Mouse (Mus musculus) kidney, embryonic 14.5 days (tissue): ENCODE results near the gene Prkag2. TPM values are rescaled to one million over a fixed set of nuclear protein-coding genes. Genes with fewer than 3 reads are reported as not detected.
A peak's percentile ranks its signal among the peaks of the same experiment; 100 is the strongest.

Experiments used
- ATAC-seq: fragments of 200-750 bp; cut with Nextera tagmentation; 2 replicates; pipeline ENCODE4 v1.8.0; 2017; ENCODE audit warnings: moderate number of reproducible peaks, mild to moderate bottlenecking, moderate TSS enrichment, moderate library complexity; ENCODE audit not compliant: low FRiP score, low TSS enrichment
- H3K27ac ChIP-seq: fragments of 300-500 bp; sonication (generic); 2 replicates; pipeline ENCODE4 v1.5.1; 2014; ENCODE audit warnings: low read depth, mild to moderate bottlenecking, low read length, moderate library complexity, mixed read lengths
- H3K27me3 ChIP-seq: fragments of 300-500 bp; sonication (generic); 2 replicates; pipeline ENCODE4 v1.6.1; 2014; ENCODE audit warnings: mild to moderate bottlenecking, low read length; ENCODE audit not compliant: control insufficient read depth, insufficient read depth
- H3K36me3 ChIP-seq: fragments of 300-500 bp; sonication (generic); 2 replicates; pipeline ENCODE4 v1.6.1; 2014; ENCODE audit warnings: low read length, mixed read lengths; ENCODE audit not compliant: control insufficient read depth, insufficient read depth
- H3K4me1 ChIP-seq: fragments of 300-500 bp; sonication (generic); 2 replicates; pipeline ENCODE4 v1.6.1; 2014; ENCODE audit warnings: low read length, mixed read lengths; ENCODE audit not compliant: control insufficient read depth, insufficient read depth
- H3K4me2 ChIP-seq: fragments of 300-500 bp; sonication (generic); replicated peaks from 2 replicates; pipeline ENCODE4 v1.6.1; 2014; ENCODE audit warnings: low read depth, mild to moderate bottlenecking, low read length
- H3K4me3 ChIP-seq: fragments of 300-500 bp; sonication (generic); 2 replicates; pipeline ENCODE4 v1.5.1; 2014; ENCODE audit warnings: mild to moderate bottlenecking, low read length
- H3K9ac ChIP-seq: fragments of 300-500 bp; sonication (generic); 2 replicates; pipeline ENCODE4 v1.6.1; 2014; ENCODE audit warnings: low read depth, mild to moderate bottlenecking, low read length, moderate library complexity
- H3K9me3 ChIP-seq: fragments of 300-500 bp; sonication (generic); 2 replicates; pipeline ENCODE4 v1.6.1; 2016; ENCODE audit warnings: low read length; ENCODE audit not compliant: control insufficient read depth
- WGBS: fragments of 180-500 bp; shearing (Covaris S2); extraction: QIAGEN DNeasy Blood & Tissue Kit; methylation state at CpG from one replicate; pipeline ENCODE4 v1.1.7; 2014; 5-methylcytosine and 5-hydroxymethylcytosine counted together
- polyA plus RNA-seq: library from polyadenylated mRNA; unstranded; fragments of >200 nt; fragmentation: Nextera tagmentation; extraction: Ambion mirVana; gene quantifications from 2 replicates; pipeline ENCODE4 v1.2.1, GENCODE M21; 2014

The Prkag2 gene
- polyA plus RNA-seq, 1 experiment from 2014 or later, result 44.6 TPM

DNA sequence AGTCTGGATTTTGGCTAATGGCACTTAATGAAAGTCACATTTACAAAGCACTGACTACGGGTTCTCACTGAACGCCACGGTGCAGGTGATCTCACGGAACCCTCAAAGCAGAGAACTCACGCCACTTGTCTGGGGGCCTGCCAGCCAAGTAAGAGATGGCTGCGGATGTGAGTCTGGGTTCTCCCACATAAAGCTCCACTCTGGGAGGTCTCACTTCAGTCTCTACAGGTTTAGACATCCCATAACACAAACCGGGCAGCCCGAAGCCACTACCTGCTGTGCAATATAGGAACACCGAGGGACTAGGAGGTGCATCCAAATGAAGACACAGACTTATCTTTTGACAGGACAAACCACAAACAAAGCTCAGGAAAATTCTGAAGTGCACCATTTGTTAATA is 193.6 kb downstream of the Prkag2 start:
- H3K9me3 ChIP-seq, result no peaks in the 10 kb centered on the region
- 74% methylated on average over 9 of the region's 9 CpGs for WGBS
- ATAC-seq, result no peak
- peak overlapping the region; percentile 76 for H3K4me2 ChIP-seq
- H3K27ac ChIP-seq, result no peak overlapping the region
- no peaks in the 10 kb centered on the region for H3K4me1 ChIP-seq
- H3K9ac ChIP-seq, result no peak overlapping the region
- no peaks in the 10 kb centered on the region for H3K27me3 ChIP-seq
- H3K4me3 ChIP-seq, result peak overlapping the region; percentile 86; the same call in 1 of the 2 replicates
- peaks cover 3% of the 10 kb centered on the region; the same call in 1 of the 2 replicates for H3K36me3 ChIP-seq

GRCm38 (mm10) chr5:24904941-24905340 is 195.5 kb downstream of the Prkag2 start:
- Histone ChIP-seq H3K27me3 (no peaks in the 10 kb centered on the region), H3K27ac (no peak overlapping the region), H3K9me3 (no peaks in the 10 kb centered on the region), H3K36me3 (peaks cover 3% of the 10 kb centered on the region; the same call in 1 of the 2 replicates), H3K4me3 (no peak overlapping the region), H3K4me2 (no peak overlapping the region), H3K9ac (no peak overlapping the region), H3K4me1 (no peaks in the 10 kb centered on the region)
- no peak for ATAC-seq
- WGBS, result 87% methylated on average over 9 of the region's 9 CpGs

DNA sequence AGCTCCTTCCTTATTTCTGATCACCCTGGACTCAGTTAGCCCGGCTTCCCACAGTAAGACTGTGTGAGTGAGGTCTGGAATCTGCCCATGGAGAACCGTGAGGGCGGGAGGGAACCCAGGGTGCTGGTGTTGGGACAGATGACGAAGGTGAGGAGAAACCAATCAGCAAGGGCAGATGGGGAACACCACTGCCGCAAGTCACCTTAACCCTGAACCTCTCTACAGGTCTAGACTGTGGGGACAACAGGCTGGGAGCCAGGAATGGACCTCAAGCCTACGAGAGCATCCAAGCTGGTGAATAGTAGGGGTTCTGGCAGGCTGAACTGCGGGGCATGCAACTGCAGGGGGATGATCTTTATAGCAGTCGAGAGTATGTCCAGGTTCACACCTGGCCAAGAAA is 196.0 kb downstream of the Prkag2 start:
- no peak for ATAC-seq
- H3K4me3 ChIP-seq, result no peak overlapping the region
- 89% methylated on average over 8 of the region's 8 CpGs for WGBS
- H3K36me3 ChIP-seq, result peaks cover 3% of the 10 kb centered on the region; the same call in 1 of the 2 replicates
- H3K4me2 ChIP-seq, result no peak overlapping the region
- H3K27me3 ChIP-seq, result no peaks in the 10 kb centered on the region
- H3K9me3 ChIP-seq, result no peaks in the 10 kb centered on the region
- no peak overlapping the region for H3K9ac ChIP-seq
- H3K27ac ChIP-seq, result no peak overlapping the region
- H3K4me1 ChIP-seq, result no peaks in the 10 kb centered on the region

GRCm38 (mm10) chr5:24904001-24904400 is 196.4 kb downstream of the Prkag2 start:
- H3K36me3 ChIP-seq, result peaks cover 3% of the 10 kb centered on the region; the same call in 1 of the 2 replicates
- no peaks in the 10 kb centered on the region for H3K4me1 ChIP-seq
- 88% methylated on average over 4 of the region's 4 CpGs for WGBS
- no peak overlapping the region for H3K4me2 ChIP-seq
- no peaks in the 10 kb centered on the region for H3K9me3 ChIP-seq
- H3K4me3 ChIP-seq, result no peak overlapping the region
- no peak overlapping the region for H3K27ac ChIP-seq
- H3K27me3 ChIP-seq, result no peaks in the 10 kb centered on the region
- ATAC-seq, result no peak
- H3K9ac ChIP-seq, result no peak overlapping the region

GRCm38 (mm10) chr5:24902835-24903234 is 197.6 kb downstream of the Prkag2 start:
- no peak for ATAC-seq
- H3K36me3 ChIP-seq, result peaks cover 3% of the 10 kb centered on the region; the same call in 1 of the 2 replicates
- H3K4me3 ChIP-seq, result no peak overlapping the region
- H3K4me2 ChIP-seq, result no peak overlapping the region
- H3K27me3 ChIP-seq, result no peaks in the 10 kb centered on the region
- 33% methylated on average over 4 of the region's 4 CpGs for WGBS
- H3K4me1 ChIP-seq, result no peaks in the 10 kb centered on the region
- no peak overlapping the region for H3K9ac ChIP-seq
- H3K27ac ChIP-seq, result no peak overlapping the region
- no peaks in the 10 kb centered on the region for H3K9me3 ChIP-seq

- H3K9me3 ChIP-seq, result no peaks in the 10 kb centered on the region
- H3K4me2 ChIP-seq, result no peak overlapping the region
- 86% methylated on average over 4 of the region's 4 CpGs for WGBS
- no peak overlapping the region for H3K27ac ChIP-seq
- H3K4me3 ChIP-seq, result no peak overlapping the region
- 0 out of 2 replicates have a peak, but pooled peaks cover 4% of the 10 kb centered on the region for H3K4me1 ChIP-seq
- no peaks in the 10 kb centered on the region for H3K36me3 ChIP-seq
- H3K9ac ChIP-seq, result no peak overlapping the region
- H3K27me3 ChIP-seq, result no peaks in the 10 kb centered on the region
- no peak for ATAC-seq
Measured at GRCm38 (mm10) chr5:24895606-24896005, 204.8 kb downstream of the Prkag2 start.

DNA sequence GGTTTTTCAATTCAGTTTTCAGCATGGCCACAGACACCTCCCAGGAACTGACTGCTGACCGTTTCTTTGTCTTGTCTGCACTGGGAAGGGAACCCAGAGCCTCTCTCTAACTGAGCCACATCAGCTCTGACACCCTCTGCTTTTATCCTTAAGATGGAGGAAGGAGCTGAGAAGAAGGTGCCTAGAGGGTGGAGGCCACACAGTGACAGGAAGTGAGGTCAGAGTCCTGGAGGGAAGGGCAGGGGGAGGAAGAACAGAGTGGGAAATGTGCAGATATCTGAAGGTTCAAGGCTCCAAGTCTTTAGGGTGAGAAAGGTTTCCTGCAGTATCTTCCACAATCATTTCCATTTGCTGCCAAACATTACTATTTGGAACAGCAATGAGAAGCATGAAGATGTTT is 205.6 kb downstream of the Prkag2 start:
- no peak overlapping the region for H3K4me2 ChIP-seq
- H3K27ac ChIP-seq, result no peak overlapping the region
- no peak for ATAC-seq
- H3K9ac ChIP-seq, result no peak overlapping the region
- H3K9me3 ChIP-seq, result no peaks in the 10 kb centered on the region
- H3K27me3 ChIP-seq, result no peaks in the 10 kb centered on the region
- 51% methylated on average over 1 of the region's 1 CpGs for WGBS
- H3K4me3 ChIP-seq, result no peak overlapping the region
- H3K36me3 ChIP-seq, result no peaks in the 10 kb centered on the region
- 0 out of 2 replicates have a peak, but pooled peaks cover 4% of the 10 kb centered on the region for H3K4me1 ChIP-seq

DNA sequence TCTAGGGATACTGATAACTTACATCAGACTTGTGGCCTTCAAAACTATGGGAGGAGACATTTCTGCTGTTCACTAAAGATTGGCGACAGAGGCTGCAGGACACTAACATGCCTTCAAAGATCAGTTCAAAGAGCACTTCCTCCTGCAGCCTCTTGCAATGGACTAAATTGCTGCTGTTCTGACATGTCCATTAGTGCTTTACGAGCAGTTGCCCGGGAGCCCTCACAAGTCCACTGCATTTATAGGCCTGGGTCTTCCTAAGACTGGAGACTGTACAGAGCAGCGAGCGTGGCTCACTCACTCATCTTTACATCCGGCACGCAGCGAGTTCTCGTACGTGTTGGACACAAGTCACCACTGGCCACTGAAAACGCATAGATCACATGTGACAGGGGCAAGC is 208.0 kb downstream of the Prkag2 start:
- no peak overlapping the region for H3K4me2 ChIP-seq
- H3K9ac ChIP-seq, result no peak overlapping the region
- 25% methylated on average over 11 of the region's 11 CpGs for WGBS
- 0 out of 2 replicates have a peak, but pooled peaks cover 4% of the 10 kb centered on the region for H3K4me1 ChIP-seq
- no peak overlapping the region for H3K4me3 ChIP-seq
- H3K36me3 ChIP-seq, result no peaks in the 10 kb centered on the region
- no peak overlapping the region for H3K27ac ChIP-seq
- ATAC-seq, result no peak
- H3K9me3 ChIP-seq, result no peaks in the 10 kb centered on the region
- H3K27me3 ChIP-seq, result no peaks in the 10 kb centered on the region

GRCm38 (mm10) chr5:24889860-24890259 is 210.6 kb downstream of the Prkag2 start:
- no peaks in the 10 kb centered on the region for H3K27me3 ChIP-seq
- peaks cover 10% of the 10 kb centered on the region; the same call in 1 of the 2 replicates for H3K36me3 ChIP-seq
- no peak overlapping the region for H3K9ac ChIP-seq
- no peaks in the 10 kb centered on the region for H3K9me3 ChIP-seq
- H3K27ac ChIP-seq, result no peak overlapping the region
- no peak overlapping the region for H3K4me3 ChIP-seq
- H3K4me1 ChIP-seq, result 0 out of 2 replicates have a peak, but pooled peaks cover 4% of the 10 kb centered on the region
- no peak overlapping the region for H3K4me2 ChIP-seq
- WGBS, result 39% methylated on average over 9 of the region's 9 CpGs
- ATAC-seq, result no peak
